Mouse (Mus musculus) left cerebral cortex, postnatal 25 days (tissue): ENCODE results near the gene Kifc3. TPM values are rescaled to one million over a fixed set of nuclear protein-coding genes. Genes with fewer than 3 reads are reported as not detected.

Experiments
- DNase-seq, 2 experiments: peaks; one replicate each; pipeline ENCODE4 v3.0.0; 2022; ENCODE audit warnings: low spot score in 2 of 2, mixed read lengths in 1 of 2
- intact Hi-C: fragments of 180-260 bp; cut with DNase I; formaldehyde crosslinking; loops from one replicate; pipeline ENCODE4 v1.15.1; 2025
- total RNA-seq, 2 experiments: library from RNA; stranded (reverse); gene quantifications; 2 replicates each; pipeline ENCODE4 v1.2.3; 2021

Kifc3 gene
- total RNA-seq, 2 experiments from 2014 or later, result 52.6 to 53.0 TPM

DNA sequence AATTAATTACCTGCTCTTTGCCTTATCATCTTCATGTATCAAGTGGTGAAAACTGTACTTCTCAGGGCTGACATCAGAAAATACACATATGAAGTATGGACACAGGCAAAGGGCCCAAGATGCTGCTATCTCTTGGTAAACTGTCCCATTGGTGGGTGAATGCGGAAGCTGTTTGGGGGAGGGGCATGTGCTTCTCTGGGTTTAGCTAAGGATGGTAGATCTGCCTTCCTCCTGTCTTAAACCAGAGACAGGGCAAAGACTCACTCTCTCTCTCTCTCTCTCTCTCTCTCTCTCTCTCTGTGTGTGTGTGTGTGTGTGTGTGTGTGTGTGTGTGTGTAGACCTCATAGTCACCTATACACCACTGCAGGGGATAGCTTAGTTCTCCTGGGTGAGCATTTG lies 61.6 kb downstream of the Kifc3 start:
- intact Hi-C loops, result no loop called here
- DNase-seq, result no peak

DNA sequence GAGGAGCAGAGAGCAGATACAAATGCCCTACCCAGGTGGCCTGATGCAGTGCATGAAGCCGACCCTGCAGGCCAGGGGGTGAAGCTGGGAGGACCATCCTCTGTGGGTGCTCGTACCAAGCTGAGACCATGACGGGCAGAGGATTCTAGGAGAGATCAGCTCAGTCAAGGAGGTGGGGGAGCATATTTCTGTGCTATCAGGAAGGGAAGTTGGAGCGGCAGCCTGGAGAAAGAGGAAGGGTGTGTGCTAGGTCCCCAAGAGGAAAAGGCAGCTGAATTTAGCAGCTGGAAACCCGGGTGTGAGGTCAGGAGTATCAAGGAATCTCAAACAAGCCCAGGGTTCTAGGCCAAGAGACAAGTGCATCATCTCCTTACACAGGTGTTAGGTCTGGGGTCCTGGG lies 62.1 kb downstream of the Kifc3 start:
- DNase-seq, result no peak

DNA sequence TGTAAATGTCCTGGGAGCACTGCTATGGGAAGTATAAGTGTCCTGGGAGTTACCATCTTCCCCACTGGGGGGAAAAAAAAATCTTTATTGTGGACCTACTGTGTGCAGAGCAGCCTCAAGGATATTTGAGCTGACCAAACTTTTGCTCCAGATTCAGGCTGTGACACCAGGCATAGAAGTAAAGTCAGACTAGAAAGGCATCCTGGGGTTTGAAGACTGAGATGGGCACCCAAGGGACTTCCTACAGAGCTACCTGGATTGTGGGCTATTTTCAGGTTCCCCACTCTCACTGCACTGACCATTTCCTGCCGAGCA lies 63.6 kb downstream of the Kifc3 start:
- intact Hi-C loops, result loop anchor here (10.0 kb wide), 1 partner anchor 66 kb away; the partner anchor contains the start of gene Kifc3
- DNase-seq, result no peak

More for the DNA sequence above, 62.1 kb downstream of the Kifc3 start:
- intact Hi-C loops, result no loop called here

DNA sequence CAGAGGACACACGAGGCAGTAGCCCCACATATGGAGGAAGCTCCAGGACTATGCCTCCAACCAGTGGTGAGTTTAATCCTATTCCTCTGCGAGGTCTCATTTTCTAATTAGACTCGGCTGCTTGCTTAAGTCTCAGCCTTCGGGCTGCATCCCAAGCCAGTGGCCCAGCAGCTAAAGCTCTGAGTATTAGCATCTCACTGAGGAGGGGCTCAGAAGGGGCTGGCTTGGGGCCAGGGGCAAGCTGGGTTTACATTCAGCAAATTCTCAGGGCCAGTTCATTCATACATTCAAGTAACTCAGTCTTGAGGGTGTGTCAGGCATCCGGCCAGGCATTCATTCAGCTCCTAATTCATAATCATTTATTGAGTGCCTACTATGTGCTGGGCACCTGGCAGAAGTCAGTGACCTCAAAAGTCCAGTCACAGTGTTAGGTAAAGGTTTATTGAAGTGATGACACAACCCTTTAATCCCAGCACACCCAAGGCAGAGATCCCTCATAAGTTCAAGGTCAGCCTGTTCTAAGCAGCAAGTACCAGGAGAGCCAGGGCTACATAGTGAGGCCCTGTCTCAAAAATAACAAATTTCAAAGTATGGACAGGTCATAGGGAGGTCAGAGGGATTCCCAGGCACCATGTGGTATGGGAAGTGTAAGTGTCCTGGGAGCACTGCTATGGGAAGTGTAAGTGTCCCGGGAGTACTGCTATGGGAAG lies 64.1 kb downstream of the Kifc3 start:
- no peak for DNase-seq
- intact Hi-C loops, result loop anchor here (10.0 kb wide), 1 partner anchor 66 kb away; the partner anchor contains the start of gene Kifc3

DNA sequence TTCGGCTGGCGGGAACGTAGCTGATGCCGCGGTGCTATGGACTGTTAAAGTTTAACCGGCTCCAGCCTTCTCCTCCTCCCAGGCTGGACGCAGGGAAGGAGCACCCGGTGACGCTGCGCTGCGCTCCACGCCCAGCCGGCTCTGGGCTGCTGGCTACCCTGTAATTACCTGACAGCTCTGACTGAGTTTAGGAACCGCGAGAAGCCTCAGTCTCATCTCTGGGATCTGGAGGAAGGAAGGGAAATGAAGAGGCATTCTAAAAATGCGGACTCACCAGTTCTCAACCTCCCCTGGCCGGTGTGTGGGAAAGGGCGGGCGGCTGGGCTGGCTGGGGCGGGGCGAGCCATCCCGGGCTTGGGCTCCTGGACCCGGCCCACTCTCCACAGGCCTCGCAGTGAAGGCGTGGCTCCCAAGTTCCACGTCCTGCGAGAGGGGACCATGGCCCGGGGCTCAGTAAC lies 64.9 kb downstream of the Kifc3 start:
- DNase-seq, result no peak
- intact Hi-C loops, result loop anchor here (10.0 kb wide), 1 partner anchor 67 kb away; the partner anchor contains the start of gene Kifc3

DNA sequence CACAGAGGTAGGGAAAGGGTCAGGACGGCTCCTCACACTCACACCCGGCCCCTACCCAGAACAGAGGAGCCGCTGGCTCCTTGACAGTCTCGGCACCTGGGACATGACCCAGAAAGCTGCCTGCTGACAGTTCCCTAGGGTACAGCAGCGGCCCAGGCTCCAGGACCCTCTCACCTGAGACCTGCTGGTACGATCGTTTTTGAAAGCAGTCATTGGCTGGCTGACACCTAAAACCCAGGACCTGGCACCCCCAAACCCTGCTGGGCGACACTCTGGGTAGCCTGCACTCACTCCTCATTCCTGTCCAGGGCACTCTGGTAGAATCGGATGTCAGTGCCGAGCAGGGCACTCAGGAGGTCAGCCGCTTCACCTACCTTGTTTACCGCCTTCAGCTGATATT lies 65.4 kb downstream of the Kifc3 start:
- intact Hi-C loops, result loop anchor here (10.0 kb wide), 1 partner anchor 68 kb away; the partner anchor contains the start of gene Kifc3
- DNase-seq, result no peak

DNA sequence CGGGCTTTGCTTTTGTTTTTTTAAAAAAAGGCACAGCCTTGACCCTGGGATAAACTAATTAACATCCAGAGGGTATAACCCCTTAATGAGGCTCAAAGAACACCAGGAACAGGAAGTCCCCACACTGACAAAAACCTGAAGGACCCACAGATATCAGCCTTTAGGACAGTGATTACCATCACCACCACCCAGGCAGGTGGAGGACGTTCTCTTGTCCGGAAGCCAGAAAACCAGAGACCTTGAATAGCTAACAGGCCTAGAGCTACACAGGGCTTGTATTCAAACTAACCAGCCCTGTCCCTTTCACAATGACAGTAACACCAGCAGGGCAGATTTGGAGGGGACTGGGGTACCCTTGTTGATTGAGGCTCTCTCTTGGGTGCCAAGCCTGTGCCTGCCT lies 66.4 kb downstream of the Kifc3 start:
- intact Hi-C loops, result loop anchor here (10.0 kb wide), 1 partner anchor 69 kb away; the partner anchor contains the start of gene Kifc3
- DNase-seq, result no peak

DNA sequence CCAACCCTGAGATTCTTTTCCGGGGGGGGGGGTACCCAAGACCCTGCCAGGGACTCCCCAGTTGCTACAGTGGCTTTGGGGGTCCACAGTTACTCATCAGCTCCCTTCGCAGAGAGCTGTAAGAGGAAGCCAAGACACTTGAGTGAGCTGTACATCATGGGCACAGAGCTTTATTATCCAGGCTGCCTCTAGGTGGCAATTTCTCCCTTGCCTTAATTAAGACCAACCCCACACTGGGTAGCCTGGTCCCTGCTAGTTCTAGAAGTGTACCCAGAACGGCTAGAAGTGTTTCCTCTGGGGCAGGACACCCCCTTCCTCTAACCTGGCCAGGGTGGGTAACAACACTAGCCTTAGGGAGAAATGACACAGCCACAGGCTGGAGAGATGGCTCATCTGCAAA lies 67.4 kb downstream of the Kifc3 start:
- intact Hi-C loops, result loop anchor here (10.0 kb wide), 1 partner anchor 70 kb away; the partner anchor contains the start of gene Kifc3

DNA sequence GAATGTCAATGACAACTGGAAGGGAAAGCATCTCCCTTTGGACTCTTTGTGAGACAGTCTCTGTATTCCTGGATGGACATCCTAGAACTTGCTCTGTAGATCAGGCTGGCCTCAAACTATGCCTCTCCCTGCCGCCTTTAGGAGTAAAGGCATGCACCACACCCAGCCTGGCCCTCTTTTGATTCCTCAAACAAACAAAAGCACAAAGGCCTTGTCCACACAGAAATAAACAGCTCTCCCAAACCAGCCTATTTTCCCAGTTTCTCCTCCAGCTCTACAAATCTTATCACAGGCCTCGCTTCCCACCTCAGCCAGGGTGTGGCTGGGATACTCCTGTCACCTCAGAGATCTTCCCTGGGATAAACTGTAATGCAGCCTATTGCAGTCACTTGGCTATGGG lies 68.4 kb downstream of the Kifc3 start:
- intact Hi-C loops, result loop anchor here (10.0 kb wide), 1 partner anchor 71 kb away; the partner anchor contains the start of gene Kifc3
- DNase-seq, result no peak

More for the DNA sequence above, 67.4 kb downstream of the Kifc3 start:
- peak in 1 of 2 experiments; percentile 24 for DNase-seq

DNA sequence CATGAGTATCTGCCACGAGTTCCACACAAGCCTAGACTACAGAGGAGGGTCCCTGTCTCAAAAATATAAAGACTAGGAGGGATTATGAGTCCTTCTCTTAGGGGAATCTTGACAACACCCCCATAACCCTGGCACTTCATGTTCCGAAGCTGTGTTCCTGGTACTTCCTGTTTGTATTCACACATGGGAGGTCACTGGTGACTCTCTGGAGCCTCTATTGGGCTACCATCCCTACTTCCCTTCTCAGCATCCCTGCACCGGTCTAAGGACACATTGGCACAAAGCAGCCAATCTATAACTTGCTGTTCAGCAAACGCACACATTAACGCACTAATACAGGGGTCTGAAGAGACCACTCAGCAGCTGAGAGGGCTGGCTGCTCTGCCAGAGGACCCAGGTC lies 70.6 kb downstream of the Kifc3 start:
- intact Hi-C loops, result loop anchor here (10.0 kb wide), 1 partner anchor 73 kb away; the partner anchor contains the start of gene Kifc3
- DNase-seq, result no peak

DNA sequence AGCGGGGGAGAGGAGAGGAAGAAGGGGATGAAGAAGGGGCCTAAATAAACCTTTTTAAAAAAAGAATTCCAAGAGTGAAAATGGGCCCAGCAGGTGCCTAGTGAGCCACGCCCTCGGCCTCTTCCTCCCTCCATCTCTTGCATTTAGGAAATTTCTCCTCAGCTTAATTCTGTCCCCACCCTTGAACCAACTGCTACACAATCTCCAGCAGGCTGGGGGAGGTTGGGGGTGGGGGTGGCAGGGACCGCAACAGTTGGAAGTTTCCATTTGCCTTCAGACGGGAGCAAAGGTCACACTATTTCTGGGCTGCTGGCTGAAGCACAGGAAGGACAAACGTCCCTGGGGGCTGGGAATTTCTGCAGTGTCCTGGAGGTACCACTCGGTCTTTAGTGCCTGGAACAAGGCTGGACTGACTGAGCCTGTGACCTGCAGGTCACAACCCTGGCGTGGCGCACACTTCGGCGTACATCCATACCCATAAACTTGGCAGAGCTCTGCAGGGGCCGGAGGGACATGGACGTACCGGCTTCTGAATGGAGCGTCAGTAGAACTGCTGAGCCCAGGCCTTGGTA lies 71.6 kb downstream of the Kifc3 start:
- no peak for DNase-seq
- intact Hi-C loops, result loop anchor here (10.0 kb wide), 1 partner anchor 74 kb away; the partner anchor contains the start of gene Kifc3

DNA sequence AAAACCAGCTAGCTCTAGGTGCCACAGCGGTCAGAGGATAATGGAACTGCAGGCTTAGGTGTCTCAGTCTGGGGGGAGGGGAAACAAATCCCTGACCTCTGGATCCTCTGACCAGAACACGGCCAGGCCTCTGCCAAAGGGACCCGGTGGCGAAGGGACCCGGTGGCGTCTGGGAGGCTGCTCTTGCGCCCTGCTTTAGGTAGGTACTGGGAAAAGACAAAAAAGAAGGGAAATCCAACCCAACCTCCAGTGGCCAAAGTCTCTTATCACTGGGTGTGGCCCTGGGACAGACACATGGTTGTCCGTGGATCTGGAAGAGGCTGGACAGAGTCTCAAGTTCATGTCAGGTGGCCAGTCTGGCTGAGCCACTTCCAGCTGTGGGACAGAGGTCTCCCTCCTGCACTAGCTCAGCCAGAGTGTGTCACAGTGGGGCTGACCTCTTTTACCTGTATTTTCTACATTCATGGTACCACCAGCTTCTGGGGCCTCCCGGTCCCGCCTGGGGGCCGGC lies 73.8 kb downstream of the Kifc3 start:
- DNase-seq, result no peak
- intact Hi-C loops, result no loop called here

DNA sequence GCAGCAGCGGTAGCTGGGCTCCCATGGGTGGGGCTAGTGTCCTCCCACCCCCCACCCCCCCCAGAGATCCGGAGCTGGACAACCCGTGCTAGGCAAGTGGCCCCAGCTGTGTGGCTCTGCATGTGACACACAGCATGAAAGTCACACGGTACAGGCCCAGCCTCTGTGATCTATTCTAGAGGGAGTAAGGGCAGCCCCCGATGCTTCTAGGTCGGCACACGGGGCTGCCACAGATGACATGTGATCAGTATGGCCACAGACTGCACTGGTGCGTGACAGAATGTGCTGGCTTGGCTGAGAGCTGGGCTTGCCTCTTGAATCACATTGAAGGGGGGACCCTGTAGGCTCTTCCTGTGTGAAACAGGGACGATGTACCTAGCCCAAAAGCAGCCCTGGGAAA lies 75.0 kb downstream of the Kifc3 start:
- intact Hi-C loops, result no loop called here
- DNase-seq, result no peak

DNA sequence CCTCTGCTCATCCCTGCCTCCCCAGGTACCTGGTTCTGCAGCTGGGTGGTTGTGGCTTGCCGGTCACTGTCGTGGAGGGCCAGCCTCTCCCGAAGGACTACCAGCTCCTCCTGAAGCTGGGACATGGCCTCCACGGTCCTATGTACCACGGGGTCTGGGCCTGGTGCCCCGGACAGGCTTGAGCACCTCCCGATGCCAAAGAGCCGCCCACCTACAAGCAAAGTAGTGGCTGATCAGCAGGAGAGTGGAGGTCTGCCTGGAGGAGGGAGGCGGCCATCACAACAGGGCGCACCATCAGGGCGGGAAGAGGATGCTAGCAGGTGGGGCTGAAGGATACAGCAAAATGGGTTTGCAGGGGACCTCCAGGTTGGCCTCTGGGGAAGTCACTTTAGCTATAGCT lies 76.1 kb downstream of the Kifc3 start:
- intact Hi-C loops, result no loop called here
- no peak for DNase-seq

DNA sequence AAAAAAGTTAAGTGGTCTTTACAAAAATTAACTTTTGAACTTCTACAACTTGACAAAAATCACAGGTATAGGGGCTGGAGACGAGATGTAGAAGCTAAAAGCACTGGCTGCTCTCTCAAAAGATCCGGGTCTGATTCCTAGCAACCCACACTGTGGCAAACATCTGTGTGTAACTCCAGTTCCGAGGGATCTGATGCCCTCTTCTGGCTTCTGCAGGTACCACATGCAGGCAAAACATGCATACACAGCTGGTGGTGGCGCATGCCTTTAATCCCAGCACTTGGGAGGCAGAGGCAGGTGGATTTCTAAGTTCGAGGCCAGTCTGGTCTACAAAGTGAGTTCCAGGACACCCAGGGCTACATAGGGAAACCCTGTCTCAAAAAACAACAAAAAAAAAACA lies 79.2 kb downstream of the Kifc3 start:
- no peak for DNase-seq
- intact Hi-C loops, result no loop called here

DNA sequence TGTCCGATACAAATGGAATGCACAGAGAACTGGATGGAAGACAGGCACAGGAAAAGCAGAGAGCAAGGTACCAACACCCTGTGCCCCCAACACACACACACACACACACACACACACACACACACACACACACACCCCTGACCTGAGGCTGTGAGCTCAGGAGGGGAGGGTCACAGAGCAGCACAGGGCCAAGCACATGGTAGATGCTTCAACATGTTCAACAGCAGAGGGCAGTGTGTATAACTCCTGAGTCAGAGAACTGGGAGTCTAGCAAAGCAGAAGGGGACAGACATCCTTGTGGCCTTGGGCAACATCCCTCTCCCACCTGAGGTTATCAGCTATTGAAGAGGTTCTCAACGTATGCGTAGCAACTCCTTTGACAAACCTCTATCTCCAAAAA lies 88.9 kb downstream of the Kifc3 start:
- intact Hi-C loops, result no loop called here
- DNase-seq, result peak in 1 of 2 experiments; percentile 51

DNA sequence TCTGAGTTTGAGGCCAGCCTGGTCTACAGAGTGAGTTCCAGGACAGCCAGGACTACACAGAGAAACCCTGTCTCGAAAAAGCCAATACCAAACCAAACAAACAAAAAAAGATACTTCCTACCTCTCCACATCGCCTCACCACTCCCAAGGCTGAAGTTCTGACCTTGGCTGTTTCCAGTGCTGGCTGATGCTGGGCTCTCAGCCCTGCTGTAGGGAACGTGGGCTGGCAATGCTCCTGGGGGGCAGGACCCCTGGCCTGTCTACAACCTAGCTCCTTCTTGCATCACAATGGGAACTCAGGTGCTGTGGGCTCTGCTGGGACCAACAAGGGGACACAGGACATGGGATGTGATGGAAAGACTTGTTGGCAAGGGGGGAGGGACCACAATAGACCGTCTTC lies 89.5 kb downstream of the Kifc3 start:
- DNase-seq, result no peak
- intact Hi-C loops, result no loop called here

DNA sequence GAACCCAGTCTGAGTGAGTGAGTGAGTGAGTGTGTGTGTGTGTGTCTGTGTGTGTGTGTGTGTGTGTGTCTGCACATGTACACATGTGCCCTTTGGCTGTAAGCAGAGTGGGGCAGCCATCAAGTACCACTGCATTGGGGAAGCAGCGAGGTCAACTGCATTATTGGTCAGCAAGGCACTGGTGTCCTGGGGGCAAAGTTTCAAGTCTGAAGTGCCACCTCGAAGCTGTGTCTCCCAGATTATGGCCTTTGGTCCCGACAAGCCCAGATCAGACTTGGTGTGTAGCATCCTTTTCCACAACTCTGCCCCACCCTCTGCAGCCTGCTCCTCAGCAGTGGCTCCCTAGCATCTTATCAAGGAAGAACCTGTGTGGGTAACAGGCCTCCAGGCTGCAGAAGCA lies 90.0 kb downstream of the Kifc3 start:
- no peak for DNase-seq
- intact Hi-C loops, result no loop called here

DNA sequence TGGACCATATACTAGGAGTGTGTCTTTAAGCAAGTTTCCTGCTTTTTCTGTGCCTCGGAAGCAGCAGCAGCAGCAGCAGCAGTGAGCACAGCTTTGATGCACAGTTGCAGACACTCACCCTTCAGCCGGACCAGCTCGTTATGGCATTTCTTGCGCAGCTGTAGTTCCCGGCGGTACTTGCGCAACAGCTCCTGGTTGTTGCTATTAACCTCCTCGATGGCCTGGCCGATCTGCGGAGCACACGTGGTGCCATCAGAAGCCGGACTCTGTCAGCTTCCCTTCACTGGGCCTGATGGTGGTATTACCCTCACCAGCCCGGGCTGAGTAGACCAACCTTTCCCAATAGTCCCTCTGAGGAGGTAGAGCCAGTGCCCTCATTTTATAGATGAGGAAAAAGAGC lies 95.3 kb downstream of the Kifc3 start:
- DNase-seq, result no peak
- intact Hi-C loops, result no loop called here

DNA sequence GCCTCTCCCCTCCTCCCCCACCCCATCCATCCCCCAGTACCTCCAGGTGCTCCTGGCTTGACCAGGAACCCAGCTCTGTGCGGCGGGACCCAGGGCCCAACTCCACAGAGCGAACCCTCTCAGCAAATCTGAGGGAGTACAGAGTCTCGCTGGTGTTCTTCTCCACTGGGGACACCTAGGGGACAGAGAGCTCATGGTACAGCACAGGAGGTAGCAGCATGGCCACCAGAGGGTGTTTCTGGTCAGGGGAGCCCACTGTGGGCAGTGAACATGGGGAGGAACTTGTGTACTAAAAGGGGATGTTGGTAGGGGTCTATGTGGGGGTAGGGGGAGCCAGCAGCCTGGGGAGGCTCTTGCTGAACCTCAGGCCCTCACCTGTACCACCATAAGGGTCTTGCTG lies 100.6 kb downstream of the Kifc3 start:
- no peak for DNase-seq
- intact Hi-C loops, result no loop called here

DNA sequence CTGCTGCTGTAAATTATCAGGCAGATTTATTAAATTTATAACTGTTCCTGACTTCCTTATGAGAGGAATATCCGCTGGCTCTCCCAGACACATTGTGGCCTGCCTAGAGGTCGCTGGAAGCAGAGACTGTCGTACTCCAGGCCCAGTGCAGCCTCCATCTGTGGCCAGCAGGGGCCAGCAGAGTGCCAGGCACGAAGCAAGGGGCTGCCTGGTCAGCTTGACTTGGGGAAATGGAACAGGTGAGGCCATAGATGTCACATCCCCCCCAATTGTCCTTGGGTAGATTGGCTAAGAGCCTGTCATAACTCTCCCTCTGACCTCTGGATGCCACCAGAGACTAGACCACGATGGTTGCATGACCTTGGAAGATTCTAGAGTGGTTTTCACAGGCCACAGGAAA lies 103.6 kb downstream of the Kifc3 start:
- DNase-seq, result peak; percentile 61 to 72
- intact Hi-C loops, result loop anchor here (1.0 kb wide), 1 partner anchor 105 kb away; no protein-coding TSS in a partner anchor
